Mouse (Mus musculus) spleen, adult 2 months (tissue): ENCODE data around the gene Tldc1.

Experiments used
- CTCF ChIP-seq: fragments of 200-500 bp; IDR thresholded peaks from 2 replicates; pipeline ENCODE4 v1.5.1; 2011; ENCODE audit warnings: mild to moderate bottlenecking, inconsistent platforms; ENCODE audit not compliant: insufficient read depth, insufficient read length, insufficient replicate concordance; ENCODE audit errors: extremely low read depth
- POLR2A ChIP-seq: fragments of 200-500 bp; IDR thresholded peaks from 2 replicates; pipeline ENCODE4 v1.6.1; 2011; ENCODE audit warnings: low read depth, low read length, inconsistent platforms

DNA sequence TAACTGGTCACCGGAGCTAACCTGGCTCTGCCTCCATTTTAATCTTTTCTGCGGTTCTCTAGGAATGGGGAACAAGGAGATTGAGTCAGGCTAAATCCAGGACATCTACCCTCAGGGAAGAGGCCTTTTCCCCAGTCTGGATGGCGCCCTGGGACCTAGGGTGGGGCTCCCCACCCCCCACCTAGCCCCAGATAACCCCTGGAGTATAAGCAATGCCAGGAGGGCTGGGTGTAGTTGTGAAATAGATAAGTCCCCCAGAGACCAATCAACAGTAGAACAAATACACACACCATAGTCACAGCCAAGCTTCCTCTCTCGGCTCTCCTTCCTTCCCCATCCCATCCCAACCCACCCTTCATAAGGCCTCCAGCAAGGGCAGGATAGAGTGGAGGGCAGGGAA is 29.5 kb upstream of the Tldc1 start:
- TF ChIP-seq CTCF = no peak
- TF ChIP-seq POLR2A = no peak
